Comparison of ENCODE assay signal across 20 mouse cellular contexts in genomic region chr6:90437041-90437440, GRCm38 (mm10). TPM values are rescaled to one million over a fixed set of nuclear protein-coding genes. Genes with fewer than 3 reads are reported as not detected.
"Had no signal": no experiment of that assay in that cellular context is flagged by ENCODE, and none has a peak within 500 bp of the region (broad histone marks: within the 10 kb centered on the region; RNA-seq: fewer than 3 reads in every experiment).

No protein-coding gene starts in this region.

- H3K9me3 ChIP-seq: midbrain, embryonic 10.5 days; neural tube, embryonic 13.5 days; neural tube, embryonic 15.5 days; stomach, embryonic 15.5 days had no signal

- H3K4me1 ChIP-seq: neural tube, embryonic 13.5 days; stomach, embryonic 15.5 days had no signal

- ATAC-seq: midbrain, embryonic 16.5 days had no signal

- DNase-seq: lung, adult 18-20 months; midbrain, embryonic 14.5 days; retina, postnatal 1 day; right cerebral cortex, adult 18-20 months; right cerebral cortex, postnatal 25 days; thymus, adult 2 months; thymus, postnatal 25 days; thymus, postnatal 4 days had no signal

- H3K4me3 ChIP-seq: midbrain, embryonic 10.5 days; midbrain, embryonic 12.5 days; myocyte; neural tube, embryonic 13.5 days; neural tube, embryonic 15.5 days; stomach, embryonic 15.5 days had no signal

- H3K36me3 ChIP-seq: midbrain, embryonic 10.5 days; midbrain, embryonic 12.5 days; neural tube, embryonic 13.5 days; neural tube, embryonic 15.5 days; stomach, embryonic 15.5 days had no signal

- H3K9ac ChIP-seq: lung, embryonic 14.5 days; midbrain, embryonic 12.5 days; neural tube, embryonic 13.5 days; neural tube, embryonic 15.5 days; stomach, embryonic 15.5 days had no signal

- H3K27me3 ChIP-seq: midbrain, embryonic 12.5 days; neural tube, embryonic 15.5 days; stomach, embryonic 15.5 days had no signal

- H3K27ac ChIP-seq: midbrain, embryonic 10.5 days; midbrain, embryonic 12.5 days; neural tube, embryonic 13.5 days; neural tube, embryonic 15.5 days; stomach, embryonic 15.5 days; stomach, postnatal 0 days had no signal

RNA-seq across cellular contexts. Expression of gene Cfap100, which starts 8.4 kb away (rescaled TPM):
- total RNA-seq: megakaryocyte, adult 5-6 weeks; megakaryocyte-erythroid progenitor cell, adult 5-6 weeks had no signal
- polyA plus RNA-seq: spleen, adult 2 months had no signal

RNA-seq across cellular contexts. Expression of gene Klf15, which starts 25.3 kb away (rescaled TPM):
- total RNA-seq: megakaryocyte, adult 5-6 weeks; megakaryocyte-erythroid progenitor cell, adult 5-6 weeks had no signal
